Mouse (Mus musculus) embryonic facial prominence, embryonic 14.5 days (tissue): ENCODE data around the gene BC030867. TPM values are rescaled to one million over a fixed set of nuclear protein-coding genes. Genes with fewer than 3 reads are reported as not detected.

ENCODE experiments used
- ATAC-seq: fragments of 200-750 bp; cut with Nextera tagmentation; 2 replicates; pipeline ENCODE4 v1.8.0; 2017; ENCODE audit warnings: low read depth, moderate number of reproducible peaks, moderate TSS enrichment
- DNase-seq: peaks from one replicate; pipeline ENCODE4 v3.0.0-alpha.2; 2015; ENCODE audit warnings: low spot score
- H3K27ac ChIP-seq: fragments of 300-500 bp; sonication (generic); replicated peaks from 2 replicates; pipeline ENCODE4 v1.5.1; 2014; ENCODE audit warnings: low read depth, mild to moderate bottlenecking, low read length, moderate library complexity
- H3K27me3 ChIP-seq: fragments of 300-500 bp; sonication (generic); replicated peaks from 2 replicates; pipeline ENCODE4 v1.6.1; 2014; ENCODE audit warnings: low read length; ENCODE audit not compliant: control insufficient read depth, insufficient read depth
- H3K36me3 ChIP-seq: fragments of 300-500 bp; sonication (generic); 2 replicates; pipeline ENCODE4 v1.6.1; 2014; ENCODE audit warnings: low read length, mixed read lengths; ENCODE audit not compliant: control insufficient read depth, insufficient read depth
- H3K4me1 ChIP-seq: fragments of 300-500 bp; sonication (generic); 2 replicates; pipeline ENCODE4 v1.6.1; 2014; ENCODE audit warnings: antibody characterized with exemption, low read length; ENCODE audit not compliant: control insufficient read depth, insufficient read depth
- H3K4me2 ChIP-seq: fragments of 300-500 bp; sonication (generic); 2 replicates; pipeline ENCODE4 v1.6.1; 2014; ENCODE audit warnings: low read depth, mild to moderate bottlenecking, low read length, moderate library complexity, mixed read lengths
- H3K4me3 ChIP-seq: fragments of 300-500 bp; sonication (generic); 2 replicates; pipeline ENCODE4 v1.5.1; 2014; ENCODE audit warnings: low read depth, mild to moderate bottlenecking, low read length
- H3K9ac ChIP-seq: fragments of 300-500 bp; sonication (generic); 2 replicates; pipeline ENCODE4 v1.6.1; 2014; ENCODE audit warnings: low read depth, mild to moderate bottlenecking, low read length, moderate library complexity, mixed read lengths
- H3K9me3 ChIP-seq: fragments of 300-500 bp; sonication (generic); 2 replicates; pipeline ENCODE4 v1.6.1; 2016; ENCODE audit warnings: low read length; ENCODE audit not compliant: control insufficient read depth
- WGBS: fragments of 180-500 bp; shearing (Covaris S2); extraction: QIAGEN DNeasy Blood & Tissue Kit; methylation state at CpG from one replicate; pipeline ENCODE4 v1.1.7; 2014; 5-methylcytosine and 5-hydroxymethylcytosine counted together
- polyA plus RNA-seq: library from polyadenylated mRNA; unstranded; fragments of >200 nt; fragmentation: Nextera tagmentation; extraction: Ambion mirVana; gene quantifications from 2 replicates; pipeline ENCODE4 v1.2.1, GENCODE M21; 2014

BC030867 gene
- polyA plus RNA-seq, 1 experiment from 2014 or later: 11.7 TPM

DNA sequence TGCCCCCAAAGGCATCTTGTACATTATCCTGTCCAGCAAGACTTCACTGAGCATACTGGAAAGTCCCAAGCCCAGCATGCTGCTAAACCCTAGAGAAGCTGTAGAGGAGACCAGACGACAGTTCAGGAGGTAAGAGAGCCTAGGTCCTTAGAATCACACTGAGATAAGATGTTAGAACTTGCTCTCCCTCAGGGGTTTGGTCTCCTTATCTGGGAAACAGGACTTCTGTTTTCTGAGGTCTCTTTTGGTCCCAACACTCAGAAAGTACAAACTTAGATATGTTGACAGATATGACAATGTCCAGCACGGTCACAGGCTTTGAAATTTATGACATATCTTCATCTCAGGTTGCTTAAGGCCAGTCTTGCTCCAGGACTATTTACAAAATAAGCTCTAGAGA lies 12.7 kb upstream of the BC030867 start:
- H3K36me3 ChIP-seq: no peaks in the 10 kb centered on the region
- 66% methylated on average over 2 of the region's 2 CpGs for WGBS
- no peak overlapping the region for H3K9ac ChIP-seq

DNA sequence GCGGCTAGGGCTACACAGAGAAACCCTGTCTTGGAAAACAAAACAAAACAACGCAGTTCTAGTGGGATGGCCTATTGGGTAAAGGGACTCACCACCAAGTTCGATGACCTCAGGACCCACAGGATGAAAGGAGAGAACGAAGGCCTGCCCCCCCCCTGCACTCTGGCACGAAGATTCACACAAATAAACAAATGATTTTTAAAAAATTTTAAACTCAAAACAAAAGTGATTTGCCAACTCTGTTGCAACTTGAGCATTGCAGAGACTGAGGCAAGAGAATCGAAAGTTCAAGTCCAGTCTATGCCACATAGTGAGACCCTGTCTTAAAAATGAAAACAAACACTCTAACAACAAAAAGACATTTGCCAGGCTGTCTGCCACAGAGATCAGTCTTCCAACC lies 8.0 kb upstream of the BC030867 start:
- no peaks in the 10 kb centered on the region for H3K9me3 ChIP-seq
- no peak for DNase-seq
- H3K4me2 ChIP-seq: no peak overlapping the region
- no peaks in the 10 kb centered on the region for H3K27me3 ChIP-seq
- no peak overlapping the region for H3K9ac ChIP-seq
- no peaks in the 10 kb centered on the region for H3K36me3 ChIP-seq
- no peak for ATAC-seq
- no peak overlapping the region for H3K27ac ChIP-seq
- WGBS: 83% methylated on average over 6 of the region's 6 CpGs
- peaks cover 7% of the 10 kb centered on the region; the same call in 1 of the 2 replicates for H3K4me1 ChIP-seq
- H3K4me3 ChIP-seq: no peak overlapping the region

More for the DNA sequence above, 12.7 kb upstream of the BC030867 start:
- Histone ChIP-seq H3K4me3 (no peak overlapping the region), H3K27ac (no peak overlapping the region), H3K4me1 (no peaks in the 10 kb centered on the region), H3K4me2 (no peak overlapping the region), H3K27me3 (no peaks in the 10 kb centered on the region), H3K9me3 (no peaks in the 10 kb centered on the region)
- ATAC-seq (no peak), DNase-seq (no peak)

DNA sequence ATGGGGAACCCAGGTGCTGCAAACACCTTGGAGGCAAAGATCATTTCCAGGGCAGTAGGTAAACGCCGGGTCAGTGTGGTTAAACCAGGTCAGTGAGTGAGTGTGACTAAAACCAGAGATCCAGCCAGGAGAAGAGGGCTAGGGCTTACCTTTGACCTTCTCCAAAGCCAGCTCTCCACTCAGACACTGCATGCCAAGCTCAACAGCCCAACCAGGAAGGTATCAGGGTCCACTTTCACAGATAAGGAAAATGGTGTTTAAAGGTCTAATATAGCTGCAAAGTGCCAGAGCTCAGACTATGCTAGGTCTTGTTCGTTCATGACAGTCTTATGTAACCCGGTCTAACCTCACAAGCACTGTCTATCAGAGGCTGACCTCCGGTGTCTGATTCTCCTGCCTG lies 7.4 kb upstream of the BC030867 start:
- Histone ChIP-seq H3K4me3 (no peak overlapping the region), H3K36me3 (no peaks in the 10 kb centered on the region), H3K9me3 (no peaks in the 10 kb centered on the region), H3K27me3 (no peaks in the 10 kb centered on the region), H3K9ac (no peak overlapping the region), H3K4me1 (peaks cover 14% of the 10 kb centered on the region; the same call in 1 of the 2 replicates), H3K27ac (no peak overlapping the region), H3K4me2 (no peak overlapping the region)
- DNase-seq (no peak), ATAC-seq (no peak)
- 81% methylated on average over 5 of the region's 5 CpGs for WGBS

DNA sequence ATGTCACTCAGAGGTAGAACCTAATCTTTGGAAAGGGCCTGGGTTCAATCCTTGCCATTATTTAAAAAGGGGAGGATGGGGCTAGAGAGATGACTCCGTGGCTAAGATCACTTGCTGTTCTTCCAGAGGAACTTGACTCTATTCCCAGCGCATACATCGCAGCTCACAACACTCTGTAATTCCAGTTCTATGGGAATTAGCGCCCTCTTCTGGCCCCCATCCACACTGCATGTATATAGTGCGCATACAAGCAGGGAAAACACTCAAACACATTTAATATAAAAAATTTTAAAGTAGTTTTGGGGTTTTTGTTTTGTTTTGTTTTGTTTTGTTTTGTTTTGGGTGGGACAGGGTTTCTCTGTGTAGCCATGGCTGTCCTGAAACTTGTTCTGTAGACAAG lies 6.8 kb upstream of the BC030867 start:
- H3K36me3 ChIP-seq: no peaks in the 10 kb centered on the region
- peaks cover 16% of the 10 kb centered on the region; the same call in 1 of the 2 replicates for H3K4me1 ChIP-seq
- 54% methylated on average over 5 of the region's 5 CpGs for WGBS
- ATAC-seq (no peak), DNase-seq (no peak)
- no peak overlapping the region for H3K27ac ChIP-seq
- no peak overlapping the region for H3K4me2 ChIP-seq
- no peak overlapping the region for H3K9ac ChIP-seq
- no peak overlapping the region for H3K4me3 ChIP-seq
- no peaks in the 10 kb centered on the region for H3K27me3 ChIP-seq
- no peaks in the 10 kb centered on the region for H3K9me3 ChIP-seq

DNA sequence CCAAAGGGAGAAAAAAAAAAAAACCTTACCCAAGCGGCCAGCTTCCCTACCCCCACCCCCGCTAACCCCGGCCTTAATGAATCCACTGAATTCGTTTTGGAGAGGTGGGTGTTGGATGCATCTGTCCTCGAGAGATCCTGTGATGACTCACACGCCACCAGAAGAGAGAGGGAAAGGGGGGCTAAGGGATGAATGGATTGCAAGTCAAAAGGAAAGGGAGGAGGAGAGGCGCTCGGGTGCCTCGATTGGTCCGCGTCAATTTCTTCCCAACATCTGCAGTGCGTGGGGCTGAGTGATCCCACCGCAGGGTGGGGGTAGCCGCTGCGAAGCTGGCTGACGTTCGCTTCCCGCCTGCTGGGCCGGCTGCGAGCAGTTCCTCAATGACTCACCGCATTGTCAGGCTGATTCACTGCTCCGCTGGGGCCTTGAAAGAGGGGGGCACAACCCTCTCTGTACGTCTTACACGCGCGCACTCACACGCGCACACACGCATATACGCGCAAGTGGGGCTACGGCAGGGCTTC lies 3.7 kb upstream of the BC030867 start:
- Histone ChIP-seq H3K36me3 (no peaks in the 10 kb centered on the region), H3K4me3 (peak overlapping the region; percentile 31), H3K4me2 (peak overlapping the region; percentile 56), H3K4me1 (peaks cover 16% of the 10 kb centered on the region; the same call in 1 of the 2 replicates), H3K27ac (peak overlapping the region; percentile 86), H3K9me3 (no peaks in the 10 kb centered on the region), H3K27me3 (no peaks in the 10 kb centered on the region), H3K9ac (peak overlapping the region; percentile 43)
- DNase-seq (peak; percentile 95), ATAC-seq (peak; percentile 89)
- WGBS: under 1% methylated on average over 32 of the region's 32 CpGs

DNA sequence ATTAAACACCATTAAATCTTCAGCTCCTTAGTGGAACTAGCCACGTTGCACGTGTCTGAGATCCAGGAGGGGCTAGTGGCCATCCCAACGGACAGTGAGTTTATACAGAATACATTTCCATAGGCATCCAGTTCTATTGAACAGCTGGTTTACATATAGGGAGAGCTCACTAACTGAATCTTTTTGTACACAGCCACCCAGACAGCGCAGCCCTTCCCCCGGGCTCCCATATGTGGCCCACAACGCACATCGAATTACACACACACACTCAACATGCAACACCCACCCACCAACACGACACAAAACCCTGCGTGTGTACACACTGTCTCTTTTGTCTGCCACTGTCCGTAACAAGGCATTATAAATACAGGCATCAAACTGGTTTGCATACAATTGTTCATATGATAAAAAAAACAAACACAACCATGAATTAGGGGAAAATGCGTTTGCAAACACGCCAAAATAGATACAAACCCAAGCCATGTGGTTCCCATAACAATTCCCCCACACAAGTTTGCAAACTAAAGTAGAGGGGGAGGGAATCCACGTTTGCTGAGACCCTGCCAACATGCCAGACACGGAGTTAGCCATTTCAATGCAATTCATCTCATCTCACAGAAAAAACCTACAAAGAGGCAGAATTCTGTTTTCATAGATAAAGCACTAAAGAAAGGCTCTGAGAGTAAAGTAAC lies 3.0 kb upstream of the BC030867 start:
- Histone ChIP-seq H3K4me2 (peak overlapping the region; percentile 56), H3K4me3 (peak overlapping the region; percentile 31), H3K9me3 (no peaks in the 10 kb centered on the region), H3K27me3 (no peaks in the 10 kb centered on the region), H3K9ac (peak overlapping the region; percentile 43), H3K36me3 (no peaks in the 10 kb centered on the region), H3K27ac (peak overlapping the region; percentile 86), H3K4me1 (peaks cover 16% of the 10 kb centered on the region; the same call in 1 of the 2 replicates)
- ATAC-seq: peak; percentile 47
- DNase-seq: peak; percentile 82
- 29% methylated on average over 14 of the region's 14 CpGs for WGBS

DNA sequence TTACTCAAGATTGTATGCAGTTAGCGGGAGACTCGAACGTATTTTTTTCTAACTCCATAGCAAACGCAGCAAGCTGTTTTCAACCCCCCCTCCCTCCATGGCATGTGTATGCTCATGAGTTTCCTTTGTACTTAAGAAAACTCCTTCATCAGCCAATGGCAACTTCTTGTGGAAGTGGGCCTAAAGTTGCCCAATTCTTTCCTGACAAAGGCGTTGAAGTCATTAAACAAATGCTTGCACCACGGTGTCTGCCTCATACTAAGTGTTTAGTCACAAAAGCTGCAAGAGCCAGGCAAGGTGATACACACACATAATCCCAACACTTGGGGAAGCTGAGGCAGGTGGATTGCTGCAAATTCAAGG lies 2.4 kb upstream of the BC030867 start:
- H3K4me2 ChIP-seq: peak overlapping the region; percentile 56
- H3K36me3 ChIP-seq: 0 out of 2 replicates have a peak, but pooled peaks cover 2% of the 10 kb centered on the region
- H3K27me3 ChIP-seq: no peaks in the 10 kb centered on the region
- ATAC-seq (no peak), DNase-seq (no peak)
- H3K4me3 ChIP-seq: no peak overlapping the region
- H3K9me3 ChIP-seq: no peaks in the 10 kb centered on the region
- peak overlapping the region; percentile 10; the same call in 1 of the 2 replicates for H3K9ac ChIP-seq
- 49% methylated on average over 6 of the region's 6 CpGs for WGBS
- H3K27ac ChIP-seq: peak overlapping the region; percentile 86
- H3K4me1 ChIP-seq: peaks cover 16% of the 10 kb centered on the region; the same call in 1 of the 2 replicates

DNA sequence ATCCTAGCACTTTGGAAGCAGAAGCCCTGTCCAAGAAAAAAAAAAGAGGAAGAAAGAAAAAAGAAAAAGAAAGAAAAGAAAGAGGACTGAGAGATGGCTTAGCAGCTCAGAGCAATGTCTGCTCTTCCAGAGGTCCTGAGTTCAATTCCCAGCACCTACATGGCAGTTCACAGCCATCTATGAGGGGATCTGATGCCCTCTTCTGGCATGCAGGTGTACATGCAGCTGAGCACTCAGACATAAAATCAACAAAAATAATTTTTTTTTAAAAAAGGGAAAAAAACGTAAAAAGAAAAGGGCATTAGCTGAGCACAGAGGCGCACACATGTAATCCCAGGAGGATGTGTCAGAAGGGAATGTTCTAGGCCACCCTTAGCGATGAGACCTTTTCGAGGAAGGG lies 1.8 kb upstream of the BC030867 start:
- ATAC-seq: no peak
- Histone ChIP-seq H3K4me3 (no peak overlapping the region), H3K27me3 (no peaks in the 10 kb centered on the region), H3K4me1 (peaks cover 16% of the 10 kb centered on the region; the same call in 1 of the 2 replicates), H3K9me3 (no peaks in the 10 kb centered on the region), H3K27ac (peak overlapping the region; percentile 86), H3K9ac (no peak overlapping the region), H3K36me3 (0 out of 2 replicates have a peak, but pooled peaks cover 2% of the 10 kb centered on the region), H3K4me2 (no peak overlapping the region)
- no peak for DNase-seq
- 85% methylated on average over 4 of the region's 4 CpGs for WGBS
